Mouse (Mus musculus): ENCODE results near the gene Wdr49. TPM values are rescaled to one million over a fixed set of nuclear protein-coding genes. Genes with fewer than 3 reads are reported as not detected.

Wdr49 gene
- total and polyA plus RNA-seq, 3 experiments = not detected

DNA sequence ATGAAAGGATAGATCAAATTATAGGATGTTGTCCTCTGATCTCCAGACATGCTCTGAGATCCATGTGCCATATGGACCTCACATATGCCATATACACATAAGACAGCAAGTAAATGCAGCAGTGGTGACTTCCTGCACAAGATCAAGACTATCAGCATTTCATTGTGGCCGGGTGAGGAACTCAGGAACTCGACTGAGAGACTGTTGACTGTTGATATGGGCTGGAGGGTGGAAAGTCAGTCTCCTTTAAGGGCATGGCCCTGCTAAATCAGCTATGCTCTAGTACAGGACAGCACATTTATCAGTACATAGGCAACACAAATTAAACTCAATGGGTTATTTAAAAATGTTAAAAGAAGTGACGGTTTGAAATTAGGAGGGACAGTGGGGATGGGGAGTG lies 173.7 kb downstream of the Wdr49 start:
- TF ChIP-seq CTCF (conservative IDR thresholded peaks at IDR 0.05 in 1 of 2, IDR thresholded peaks at IDR 0.05 in 1 of 2; ENCODE audit: low read depth in 2 of 2, low read length in 2 of 2) (no peak), HCFC1 (IDR thresholded peaks at IDR 0.05; ENCODE audit: low read depth, low read length) (no peak), ELF1 (IDR thresholded peaks at IDR 0.05; ENCODE audit: low read depth, low read length) (no peak), MAX (IDR thresholded peaks at IDR 0.05; ENCODE audit: low read length) (no peak), JUN (IDR thresholded peaks at IDR 0.05; ENCODE audit: insufficient read depth, low read depth, low read length) (no peak), TBP (conservative IDR thresholded peaks at IDR 0.05; ENCODE audit: low read depth, low read length) (no peak), ZNF384 (IDR thresholded peaks at IDR 0.05; ENCODE audit: low read depth, low read length) (no peak), ZKSCAN1 (IDR thresholded peaks at IDR 0.05; ENCODE audit: borderline replicate concordance, low read depth, low read length) (no peak), MAFK (IDR thresholded peaks at IDR 0.05; ENCODE audit: insufficient replicate concordance, low read length) (no peak), JUND (conservative IDR thresholded peaks at IDR 0.05; ENCODE audit: low read depth, low read length) (no peak), POLR2AphosphoS2 (IDR thresholded peaks at IDR 0.05; ENCODE audit: low read depth, low read length) (no peak), IRF4 (IDR thresholded peaks at IDR 0.05; ENCODE audit: low read depth, low read length) (no peak), SMC3 (IDR thresholded peaks at IDR 0.05; ENCODE audit: low read depth, low read length) (no peak)
- H3K9ac ChIP-seq (ENCODE audit: insufficient read depth, low read depth) = no peak overlapping the region
- no peak overlapping the region for H3K4me2 ChIP-seq (ENCODE audit: insufficient read depth, low read depth, poor library complexity, severe bottlenecking)
- H3K9me3 ChIP-seq (replicated peaks; ENCODE audit: low read length) = no peaks in the 10 kb centered on the region
- H3K79me2 ChIP-seq (replicated peaks; ENCODE audit: control insufficient read depth, extremely low read depth, insufficient read depth, poor library complexity, severe bottlenecking) = no peaks in the 10 kb centered on the region
- H3K4me3 ChIP-seq (replicated peaks in 1 of 3; ENCODE audit: low read depth in 2 of 3, low read length in 2 of 3, poor library complexity in 1 of 3) = no peak overlapping the region
- no peaks in the 10 kb centered on the region for H3K36me3 ChIP-seq (replicated peaks in 1 of 2; ENCODE audit: control insufficient read depth in 1 of 2, insufficient read depth in 1 of 2, low read length in 1 of 2)
- in situ Hi-C loops (cut with MboI; ENCODE audit: low pct_ligation_motif_present, low pct_unique_long_range_greater_than_20kb, low sequenced_read_pairs) (no loop called here), dilution Hi-C loops (cut with MboI; ENCODE audit: extremely low pct_ligation_motif_present, extremely low pct_unique_long_range_greater_than_20kb, low sequenced_read_pairs) (no loop called here)
- H3K4me1 ChIP-seq (ENCODE audit: control insufficient read depth in 1 of 2, insufficient read depth in 2 of 2) = no peaks in the 10 kb centered on the region
- H3K27me3 ChIP-seq (replicated peaks) = no peaks in the 10 kb centered on the region
- DNase-seq (ENCODE audit: extremely low read depth) = no peak
- no peak overlapping the region for H3K27ac ChIP-seq (ENCODE audit: insufficient read depth, low read depth)

DNA sequence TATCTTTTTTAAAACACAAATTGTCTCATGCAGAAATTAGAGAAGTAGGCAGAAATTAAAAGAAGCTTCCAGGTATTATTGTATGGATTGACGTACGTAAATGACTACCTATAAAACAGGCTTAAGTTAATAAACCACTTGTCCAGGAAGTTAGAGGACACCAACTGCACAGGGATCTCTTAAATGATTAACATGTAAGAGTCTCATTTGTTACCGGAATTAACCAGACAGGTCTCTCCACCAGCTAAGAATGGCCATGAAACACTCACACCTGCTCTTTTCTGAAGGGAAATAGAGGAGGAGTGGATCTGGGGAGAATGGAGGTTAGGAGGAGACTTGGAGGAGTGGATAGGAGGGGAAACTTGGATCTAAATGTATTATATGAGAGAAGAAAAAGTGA lies 176.4 kb downstream of the Wdr49 start:
- dilution Hi-C loops (cut with MboI; ENCODE audit: extremely low pct_ligation_motif_present, extremely low pct_unique_long_range_greater_than_20kb, low sequenced_read_pairs) (no loop called here), in situ Hi-C loops (cut with MboI; ENCODE audit: low pct_ligation_motif_present, low pct_unique_long_range_greater_than_20kb, low sequenced_read_pairs) (no loop called here)
- Histone ChIP-seq H3K79me2 (replicated peaks; ENCODE audit: control insufficient read depth, extremely low read depth, insufficient read depth, poor library complexity, severe bottlenecking) (no peaks in the 10 kb centered on the region), H3K27me3 (replicated peaks) (no peaks in the 10 kb centered on the region), H3K4me1 (ENCODE audit: control insufficient read depth in 1 of 2, insufficient read depth in 2 of 2) (no peaks in the 10 kb centered on the region), H3K27ac (ENCODE audit: insufficient read depth, low read depth) (no peak overlapping the region), H3K4me2 (ENCODE audit: insufficient read depth, low read depth, poor library complexity, severe bottlenecking) (no peak overlapping the region), H3K4me3 (replicated peaks in 1 of 3; ENCODE audit: low read depth in 2 of 3, low read length in 2 of 3, poor library complexity in 1 of 3) (no peak overlapping the region), H3K9me3 (replicated peaks; ENCODE audit: low read length) (no peaks in the 10 kb centered on the region), H3K9ac (ENCODE audit: insufficient read depth, low read depth) (no peak overlapping the region), H3K36me3 (replicated peaks in 1 of 2; ENCODE audit: control insufficient read depth in 1 of 2, insufficient read depth in 1 of 2, low read length in 1 of 2) (no peaks in the 10 kb centered on the region)
- DNase-seq (ENCODE audit: extremely low read depth) = no peak
- TF ChIP-seq TCF12 (IDR thresholded peaks at IDR 0.05; ENCODE audit: low read depth, low read length) = no peak
- TF ChIP-seq SMC3 (IDR thresholded peaks at IDR 0.05; ENCODE audit: low read depth, low read length) = no peak
- TF ChIP-seq MYC (IDR thresholded peaks at IDR 0.05; ENCODE audit: low read depth, low read length) = no peak
- no peak for TF ChIP-seq USF2 (conservative IDR thresholded peaks at IDR 0.05; ENCODE audit: low read depth, low read length)
- TF ChIP-seq TBP (conservative IDR thresholded peaks at IDR 0.05; ENCODE audit: low read depth, low read length) = no peak
- TF ChIP-seq NELFE (IDR thresholded peaks at IDR 0.05; ENCODE audit: low read depth, low read length) = no peak
- TF ChIP-seq MXI1 (IDR thresholded peaks at IDR 0.05; ENCODE audit: low read depth, low read length) = no peak
- no peak for TF ChIP-seq RAD21 (IDR thresholded peaks at IDR 0.05; ENCODE audit: low read depth, low read length)
- no peak for TF ChIP-seq EP300 (IDR thresholded peaks at IDR 0.05; ENCODE audit: low read length)
- no peak for TF ChIP-seq ZC3H11A (IDR thresholded peaks at IDR 0.05; ENCODE audit: low read depth, low read length)
- TF ChIP-seq PAX5 (IDR thresholded peaks at IDR 0.05; ENCODE audit: low read length) = no peak
- TF ChIP-seq MAX (IDR thresholded peaks at IDR 0.05; ENCODE audit: low read length) = no peak
- TF ChIP-seq E2F4 (IDR thresholded peaks at IDR 0.05; ENCODE audit: insufficient replicate concordance, low read depth, low read length) = no peak
- TF ChIP-seq MAFK (IDR thresholded peaks at IDR 0.05; ENCODE audit: insufficient replicate concordance, low read length) = no peak
- TF ChIP-seq NRF1 (IDR thresholded peaks at IDR 0.05; ENCODE audit: low read depth, low read length) = no peak
- no peak for TF ChIP-seq ELF1 (IDR thresholded peaks at IDR 0.05; ENCODE audit: low read depth, low read length)
- no peak for TF ChIP-seq CHD2 (IDR thresholded peaks at IDR 0.05; ENCODE audit: low read length)
- TF ChIP-seq POLR2AphosphoS2 (IDR thresholded peaks at IDR 0.05; ENCODE audit: low read depth, low read length) = no peak
- TF ChIP-seq CTCF (conservative IDR thresholded peaks at IDR 0.05 in 1 of 2, IDR thresholded peaks at IDR 0.05 in 1 of 2; ENCODE audit: low read depth in 2 of 2, low read length in 2 of 2) = no peak
